Mouse (Mus musculus) CH12.LX (cell line): Measurements from ENCODE around the gene Carf.

ENCODE experiments used
- CTCF ChIP-seq, 2 experiments: IDR thresholded peaks in 1 of 2; conservative IDR thresholded peaks in 1 of 2; 2 replicates each; pipeline ENCODE4 v1.5.1; 2011 to 2012; ENCODE audit warnings: low read depth in 2 of 2, low read length in 2 of 2, improper control_type of control experiment in 1 of 2, inconsistent platforms in 1 of 2, mild to moderate bottlenecking in 1 of 2, moderate library complexity in 1 of 2
- ELF1 ChIP-seq: IDR thresholded peaks from 2 replicates; pipeline ENCODE4 v1.6.1; 2014; ENCODE audit warnings: low read depth, mild to moderate bottlenecking, inconsistent platforms, low read length, improper control_type of control experiment
- EP300 ChIP-seq: IDR thresholded peaks from 2 replicates; pipeline ENCODE4 v1.6.1; 2011; ENCODE audit warnings: low read length, improper control_type of control experiment
- ETS1 ChIP-seq: conservative IDR thresholded peaks from 2 replicates; pipeline ENCODE4 v1.6.1; 2012; ENCODE audit warnings: low read depth, mild to moderate bottlenecking, inconsistent platforms, low read length, improper control_type of control experiment, moderate library complexity
- HCFC1 ChIP-seq: IDR thresholded peaks from 2 replicates; pipeline ENCODE4 v1.6.1; 2012; ENCODE audit warnings: low read depth, mild to moderate bottlenecking, inconsistent platforms, low read length, improper control_type of control experiment
- MXI1 ChIP-seq: IDR thresholded peaks from 2 replicates; pipeline ENCODE4 v1.6.1; 2011; ENCODE audit warnings: mild to moderate bottlenecking, low read depth, low read length, improper control_type of control experiment
- PAX5 ChIP-seq: IDR thresholded peaks from 2 replicates; pipeline ENCODE4 v1.6.1; 2012; ENCODE audit warnings: low read length, inconsistent platforms, mixed read lengths
- POLR2A ChIP-seq: IDR thresholded peaks from 2 replicates; pipeline ENCODE4 v1.6.1; 2011; ENCODE audit warnings: low read depth, mild to moderate bottlenecking, improper control_type of control experiment, low read length
- POLR2AphosphoS2 ChIP-seq: IDR thresholded peaks from 2 replicates; pipeline ENCODE4 v1.6.1; 2011; ENCODE audit warnings: low read depth, low read length, improper control_type of control experiment
- RCOR1 ChIP-seq: conservative IDR thresholded peaks from 2 replicates; pipeline ENCODE4 v1.6.1; 2012; ENCODE audit warnings: low read depth, mild to moderate bottlenecking, inconsistent platforms, low read length, improper control_type of control experiment
- UBTF ChIP-seq: IDR thresholded peaks from 2 replicates; pipeline ENCODE4 v1.6.1; 2012; ENCODE audit warnings: low read depth, mild to moderate bottlenecking, inconsistent platforms, low read length, improper control_type of control experiment, moderate library complexity
- ZC3H11A ChIP-seq: IDR thresholded peaks from 2 replicates; pipeline ENCODE4 v1.6.1; 2012; ENCODE audit warnings: low read depth, mild to moderate bottlenecking, inconsistent platforms, low read length, improper control_type of control experiment
- ZMIZ1 ChIP-seq: IDR thresholded peaks from 2 replicates; pipeline ENCODE4 v1.6.1; 2012; ENCODE audit warnings: low read depth, mild to moderate bottlenecking, inconsistent platforms, low read length, improper control_type of control experiment
- ZNF384 ChIP-seq: IDR thresholded peaks from 2 replicates; pipeline ENCODE4 v1.6.1; 2012; ENCODE audit warnings: low read depth, low read length, improper control_type of control experiment, inconsistent platforms

GRCm38 (mm10) chr1:60117721-60118455 lies 19.8 kb downstream of the Carf start:
- TF ChIP-seq ZNF384: no peak
- no peak for TF ChIP-seq ZMIZ1
- TF ChIP-seq POLR2A: no peak
- TF ChIP-seq RCOR1: no peak
- TF ChIP-seq HCFC1: no peak
- TF ChIP-seq POLR2AphosphoS2: no peak
- TF ChIP-seq PAX5: no peak
- TF ChIP-seq ETS1: no peak
- TF ChIP-seq UBTF: no peak
- no peak for TF ChIP-seq CTCF (conservative IDR thresholded peaks at IDR 0.05 in 1 of 2, IDR thresholded peaks at IDR 0.05 in 1 of 2; ENCODE audit: low read depth in 2 of 2, low read length in 2 of 2)
- TF ChIP-seq ZC3H11A: no peak
- no peak for TF ChIP-seq EP300
- no peak for TF ChIP-seq MXI1
- no peak for TF ChIP-seq ELF1
